Mouse (Mus musculus) C2C12 (cell line): Measurements from ENCODE around the gene Mrpl12.

Experiments
- CEBPB ChIP-seq: IDR thresholded peaks from one replicate; pipeline ENCODE4 v1.6.1; 2011; ENCODE audit warnings: low read depth, mild to moderate bottlenecking, control low read depth, moderate library complexity
- CTCF ChIP-seq: IDR thresholded peaks from one replicate; pipeline ENCODE4 v1.5.1; 2011; ENCODE audit not compliant: control insufficient read depth, insufficient read depth, insufficient read length
- MAX ChIP-seq: IDR thresholded peaks from one replicate; pipeline ENCODE4 v1.6.1; 2011; ENCODE audit warnings: mild to moderate bottlenecking, control low read depth
- MYOD1 ChIP-seq: IDR thresholded peaks from one replicate; pipeline ENCODE4 v1.6.1; 2011; ENCODE audit warnings: low read depth; ENCODE audit not compliant: control insufficient read depth, insufficient read length
- MYOG ChIP-seq: IDR thresholded peaks from one replicate; pipeline ENCODE4 v1.6.1; 2011; ENCODE audit not compliant: control insufficient read depth, insufficient read length; ENCODE audit errors: extremely low read depth
- USF1 ChIP-seq: IDR thresholded peaks from one replicate; pipeline ENCODE4 v1.6.1; 2011; ENCODE audit warnings: low read depth, mild to moderate bottlenecking, control low read depth, moderate library complexity

- TF ChIP-seq CTCF (peak; percentile 73), MYOD1 (no peak), MYOG (no peak), USF1 (no peak), MAX (no peak), CEBPB (no peak)
Measured at GRCm38 (mm10) chr11:120489054-120489761, 4.8 kb downstream of the Mrpl12 start.
